Mouse (Mus musculus): ENCODE measurements around the gene Vmn1r121.
"Not testable (repeated sequence)": the region's sequence is repeated elsewhere in the genome, so short reads cannot be mapped to it uniquely, and the experiment has no call there.

Vmn1r121 gene

GRCm38 (mm10) chr7:21098413-21098812 lies at the start of gene Vmn1r121:
Gene Vmn1r121, minus strand, starts transcription at chr7:21098513.
- not testable (repeated sequence) for DNase-seq (ENCODE audit: low spot score in 2 of 2)

GRCm38 (mm10) chr7:21134028-21134427 lies 35.7 kb upstream of the Vmn1r121 start, which contains the start of gene Vmn1r122:
Gene Vmn1r122, minus strand, starts transcription at chr7:21134128.
- DNase-seq (ENCODE audit: low spot score in 2 of 2): not testable (repeated sequence)

- DNase-seq (ENCODE audit: low spot score in 2 of 2): not testable (repeated sequence)
Observed at GRCm38 (mm10) chr7:21053684-21054083, 44.6 kb downstream of the Vmn1r121 start, which contains the start of gene Vmn1r120. Gene Vmn1r120, minus strand, starts transcription at chr7:21053784.
